Mouse (Mus musculus): ENCODE results near the gene Kcnma1. TPM values are rescaled to one million over a fixed set of nuclear protein-coding genes. Genes with fewer than 3 reads are reported as not detected.

Gene Kcnma1
- polyA plus RNA-seq, 1 experiment from 2014 or later = 0.05 TPM

DNA sequence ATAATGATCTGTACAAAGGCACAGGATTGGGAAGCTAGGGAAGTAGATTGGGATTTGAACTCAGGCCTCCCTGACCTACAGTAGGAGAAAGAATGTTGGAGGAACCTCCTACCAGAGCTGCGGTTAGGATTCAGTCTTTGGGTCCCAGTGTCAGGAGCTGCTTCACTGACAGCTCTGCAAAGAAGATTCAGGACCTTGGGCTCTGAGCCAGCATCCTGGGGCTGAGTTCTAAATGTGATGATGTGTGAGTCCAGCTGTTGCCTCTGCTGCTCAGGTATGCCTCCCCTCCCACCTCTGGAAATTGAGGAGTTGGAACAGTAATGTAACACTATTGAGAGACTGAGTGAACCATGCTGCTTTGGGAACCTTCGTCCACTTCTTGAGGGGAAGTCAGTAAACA lies 266.3 kb downstream of the Kcnma1 start:
- H3K27me3 ChIP-seq (ENCODE audit: control insufficient read depth, insufficient read depth, low read depth, low read length) = no peaks in the 10 kb centered on the region
- no peaks in the 10 kb centered on the region for H3K9me3 ChIP-seq (replicated peaks; ENCODE audit: control insufficient read depth, low read length)
- 53% methylated on average over 2 of the region's 2 CpGs for WGBS (ENCODE audit: insufficient replicate concordance)
- no peak overlapping the region for H3K9ac ChIP-seq (ENCODE audit: low read depth, low read length)
- H3K27ac ChIP-seq (ENCODE audit: low read length) = no peak overlapping the region
- no peaks in the 10 kb centered on the region for H3K36me3 ChIP-seq (ENCODE audit: control insufficient read depth, insufficient read depth)
- no peaks in the 10 kb centered on the region for H3K4me1 ChIP-seq (ENCODE audit: control insufficient read depth, low read depth, low read length)
- no peak overlapping the region for H3K4me2 ChIP-seq (ENCODE audit: low read depth, low read length)
- ATAC-seq (ENCODE audit: low read depth) = no peak
- H3K4me3 ChIP-seq (ENCODE audit: low read depth, low read length) = no peak overlapping the region

- H3K4me2 ChIP-seq (ENCODE audit: low read depth, low read length) = no peak overlapping the region
- WGBS (ENCODE audit: insufficient replicate concordance) = 53% methylated on average over 4 of the region's 4 CpGs
- H3K4me3 ChIP-seq (ENCODE audit: low read depth, low read length) = no peak overlapping the region
- no peak for ATAC-seq (ENCODE audit: low read depth)
- H3K9ac ChIP-seq (ENCODE audit: low read depth, low read length) = no peak overlapping the region
- H3K9me3 ChIP-seq (replicated peaks; ENCODE audit: control insufficient read depth, low read length) = no peaks in the 10 kb centered on the region
- no peaks in the 10 kb centered on the region for H3K36me3 ChIP-seq (ENCODE audit: control insufficient read depth, insufficient read depth)
- H3K4me1 ChIP-seq (ENCODE audit: control insufficient read depth, low read depth, low read length) = no peaks in the 10 kb centered on the region
- H3K27me3 ChIP-seq (ENCODE audit: control insufficient read depth, insufficient read depth, low read depth, low read length) = no peaks in the 10 kb centered on the region
- no peak overlapping the region for H3K27ac ChIP-seq (ENCODE audit: low read length)
Observed at GRCm38 (mm10) chr14:23746976-23747375, 267.3 kb downstream of the Kcnma1 start.

GRCm38 (mm10) chr14:23741531-23741930 lies 272.8 kb downstream of the Kcnma1 start:
- Histone ChIP-seq H3K27ac (ENCODE audit: low read length) (no peak overlapping the region), H3K4me2 (ENCODE audit: low read depth, low read length) (no peak overlapping the region), H3K9ac (ENCODE audit: low read depth, low read length) (no peak overlapping the region), H3K4me1 (ENCODE audit: control insufficient read depth, low read depth, low read length) (no peaks in the 10 kb centered on the region), H3K4me3 (ENCODE audit: low read depth, low read length) (no peak overlapping the region), H3K36me3 (ENCODE audit: control insufficient read depth, insufficient read depth) (no peaks in the 10 kb centered on the region), H3K9me3 (replicated peaks; ENCODE audit: control insufficient read depth, low read length) (no peaks in the 10 kb centered on the region), H3K27me3 (ENCODE audit: control insufficient read depth, insufficient read depth, low read depth, low read length) (no peaks in the 10 kb centered on the region)
- no peak for ATAC-seq (ENCODE audit: low read depth)

DNA sequence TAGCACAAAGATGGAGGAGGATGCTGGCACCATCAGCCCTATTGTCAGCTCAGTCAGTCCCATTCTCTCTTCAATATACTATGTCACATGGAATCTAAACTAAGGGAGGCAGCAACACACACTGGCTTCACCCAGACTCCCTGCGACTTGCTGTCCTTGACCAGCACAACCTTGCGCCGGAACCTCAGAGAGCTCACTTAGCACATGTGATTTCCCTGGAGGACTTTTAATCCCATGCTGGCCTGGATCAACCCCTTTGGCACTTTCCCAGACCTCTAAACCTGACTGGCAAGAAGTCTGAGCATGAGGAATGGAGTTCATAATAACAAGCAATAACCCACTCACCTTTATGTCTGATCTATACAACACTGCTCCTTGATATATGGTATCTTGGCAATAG lies 280.1 kb downstream of the Kcnma1 start:
- Histone ChIP-seq H3K4me3 (ENCODE audit: low read depth, low read length) (no peak overlapping the region), H3K27ac (ENCODE audit: low read length) (no peak overlapping the region), H3K4me1 (ENCODE audit: control insufficient read depth, low read depth, low read length) (no peaks in the 10 kb centered on the region), H3K4me2 (ENCODE audit: low read depth, low read length) (no peak overlapping the region), H3K9ac (ENCODE audit: low read depth, low read length) (no peak overlapping the region), H3K9me3 (replicated peaks; ENCODE audit: control insufficient read depth, low read length) (no peaks in the 10 kb centered on the region), H3K36me3 (ENCODE audit: control insufficient read depth, insufficient read depth) (no peaks in the 10 kb centered on the region), H3K27me3 (ENCODE audit: control insufficient read depth, insufficient read depth, low read depth, low read length) (no peaks in the 10 kb centered on the region)
- 70% methylated on average over 3 of the region's 3 CpGs for WGBS (ENCODE audit: insufficient replicate concordance)
- no peak for ATAC-seq (ENCODE audit: low read depth)

- Histone ChIP-seq H3K27ac (ENCODE audit: low read length) (no peak overlapping the region), H3K9ac (ENCODE audit: low read depth, low read length) (no peak overlapping the region), H3K36me3 (ENCODE audit: control insufficient read depth, insufficient read depth) (no peaks in the 10 kb centered on the region), H3K4me2 (ENCODE audit: low read depth, low read length) (no peak overlapping the region), H3K9me3 (replicated peaks; ENCODE audit: control insufficient read depth, low read length) (no peaks in the 10 kb centered on the region), H3K4me3 (ENCODE audit: low read depth, low read length) (no peak overlapping the region), H3K27me3 (ENCODE audit: control insufficient read depth, insufficient read depth, low read depth, low read length) (no peaks in the 10 kb centered on the region), H3K4me1 (ENCODE audit: control insufficient read depth, low read depth, low read length) (no peaks in the 10 kb centered on the region)
- WGBS (ENCODE audit: insufficient replicate concordance) = 40% methylated on average over 2 of the region's 2 CpGs
- no peak for ATAC-seq (ENCODE audit: low read depth)
Observed at GRCm38 (mm10) chr14:23729377-23729776, 284.9 kb downstream of the Kcnma1 start.

GRCm38 (mm10) chr14:23723701-23724430 lies 290.4 kb downstream of the Kcnma1 start:
- no peak overlapping the region for H3K9ac ChIP-seq (ENCODE audit: low read depth, low read length)
- no peak for ATAC-seq (ENCODE audit: low read depth)
- H3K27ac ChIP-seq (ENCODE audit: low read length) = no peak overlapping the region
- no peak overlapping the region for H3K4me3 ChIP-seq (ENCODE audit: low read depth, low read length)
- H3K4me1 ChIP-seq (ENCODE audit: control insufficient read depth, low read depth, low read length) = no peaks in the 10 kb centered on the region
- H3K9me3 ChIP-seq (replicated peaks; ENCODE audit: control insufficient read depth, low read length) = no peaks in the 10 kb centered on the region
- no peak overlapping the region for H3K4me2 ChIP-seq (ENCODE audit: low read depth, low read length)
- no peaks in the 10 kb centered on the region for H3K27me3 ChIP-seq (ENCODE audit: control insufficient read depth, insufficient read depth, low read depth, low read length)
- H3K36me3 ChIP-seq (ENCODE audit: control insufficient read depth, insufficient read depth) = no peaks in the 10 kb centered on the region
- 59% methylated on average over 7 of the region's 7 CpGs for WGBS (ENCODE audit: insufficient replicate concordance)

- ATAC-seq (ENCODE audit: low read depth) = no peak
- H3K36me3 ChIP-seq (ENCODE audit: control insufficient read depth, insufficient read depth) = no peaks in the 10 kb centered on the region
- no peak overlapping the region for H3K4me3 ChIP-seq (ENCODE audit: low read depth, low read length)
- H3K4me1 ChIP-seq (ENCODE audit: control insufficient read depth, low read depth, low read length) = no peaks in the 10 kb centered on the region
- no peaks in the 10 kb centered on the region for H3K27me3 ChIP-seq (ENCODE audit: control insufficient read depth, insufficient read depth, low read depth, low read length)
- H3K9ac ChIP-seq (ENCODE audit: low read depth, low read length) = no peak overlapping the region
- no peak overlapping the region for H3K27ac ChIP-seq (ENCODE audit: low read length)
- no peaks in the 10 kb centered on the region for H3K9me3 ChIP-seq (replicated peaks; ENCODE audit: control insufficient read depth, low read length)
- H3K4me2 ChIP-seq (ENCODE audit: low read depth, low read length) = no peak overlapping the region
- 66% methylated on average over 3 of the region's 3 CpGs for WGBS (ENCODE audit: insufficient replicate concordance)
Observed at GRCm38 (mm10) chr14:23719246-23719645, 295.0 kb downstream of the Kcnma1 start.

- no peak overlapping the region for H3K4me3 ChIP-seq (ENCODE audit: low read depth, low read length)
- 63% methylated on average over 6 of the region's 6 CpGs for WGBS (ENCODE audit: insufficient replicate concordance)
- no peak overlapping the region for H3K9ac ChIP-seq (ENCODE audit: low read depth, low read length)
- no peak overlapping the region for H3K4me2 ChIP-seq (ENCODE audit: low read depth, low read length)
- no peaks in the 10 kb centered on the region for H3K4me1 ChIP-seq (ENCODE audit: control insufficient read depth, low read depth, low read length)
- no peaks in the 10 kb centered on the region for H3K9me3 ChIP-seq (replicated peaks; ENCODE audit: control insufficient read depth, low read length)
- no peak for ATAC-seq (ENCODE audit: low read depth)
- no peaks in the 10 kb centered on the region for H3K36me3 ChIP-seq (ENCODE audit: control insufficient read depth, insufficient read depth)
- no peaks in the 10 kb centered on the region for H3K27me3 ChIP-seq (ENCODE audit: control insufficient read depth, insufficient read depth, low read depth, low read length)
- no peak overlapping the region for H3K27ac ChIP-seq (ENCODE audit: low read length)
Observed at GRCm38 (mm10) chr14:23718667-23719066, 295.6 kb downstream of the Kcnma1 start.

GRCm38 (mm10) chr14:23714396-23715131 lies 299.7 kb downstream of the Kcnma1 start:
- no peaks in the 10 kb centered on the region for H3K36me3 ChIP-seq (ENCODE audit: control insufficient read depth, insufficient read depth)
- H3K4me1 ChIP-seq (ENCODE audit: control insufficient read depth, low read depth, low read length) = no peaks in the 10 kb centered on the region
- H3K9me3 ChIP-seq (replicated peaks; ENCODE audit: control insufficient read depth, low read length) = no peaks in the 10 kb centered on the region
- no peak overlapping the region for H3K4me3 ChIP-seq (ENCODE audit: low read depth, low read length)
- H3K4me2 ChIP-seq (ENCODE audit: low read depth, low read length) = no peak overlapping the region
- H3K27me3 ChIP-seq (ENCODE audit: control insufficient read depth, insufficient read depth, low read depth, low read length) = no peaks in the 10 kb centered on the region
- no peak overlapping the region for H3K9ac ChIP-seq (ENCODE audit: low read depth, low read length)
- WGBS (ENCODE audit: insufficient replicate concordance) = 69% methylated on average over 7 of the region's 7 CpGs
- ATAC-seq (ENCODE audit: low read depth) = no peak
- H3K27ac ChIP-seq (ENCODE audit: low read length) = no peak overlapping the region

Measured in liver, embryonic 16.5 days (tissue).